Mouse (Mus musculus): ENCODE data around the gene Gcc2. TPM values are rescaled to one million over a fixed set of nuclear protein-coding genes. Genes with fewer than 3 reads are reported as not detected.

Gene Gcc2
- 25.6 TPM for polyA plus RNA-seq (2014; fragmentation: Illumina TruSeq; extraction: RNeasy Lipid Tissue Mini Kit (QIAGEN cat#74804); ENCODE audit: low read depth, low replicate concordance)

GRCm38 (mm10) chr10:58255213-58255892 lies at the start of gene Gcc2:
TSS of gene Gcc2 (plus strand) at chr10:58255497.

GRCm38 (mm10) chr10:58224827-58225785 lies 30.2 kb upstream of the Gcc2 start, which contains the start of gene AW822073:
TSS of gene AW822073 (minus strand) at chr10:58224930.

GRCm38 (mm10) chr10:58232641-58232969 lies 22.7 kb upstream of the Gcc2 start, which contains the start of gene Duxf3:
TSS of gene Duxf3 (minus strand) at chr10:58232675.

GRCm38 (mm10) chr10:58236613-58237012 lies 18.7 kb upstream of the Gcc2 start, which contains the start of gene Gm4981:
TSS of gene Gm4981 (minus strand) at chr10:58236701.

GRCm38 (mm10) chr10:58323028-58323991 lies 68.0 kb downstream of the Gcc2 start, which contains the start of gene Lims1:
TSS of gene Lims1 (plus strand) at chr10:58323466.

Other genes with a start within 250 kb of the Gcc2 start
- gene AW822073, start 30.6 kb upstream of the Gcc2 start, polyA plus RNA-seq (2014; fragmentation: Illumina TruSeq; extraction: RNeasy Lipid Tissue Mini Kit (QIAGEN cat#74804); ENCODE audit: low read depth, low replicate concordance): not detected
- gene Duxf3, start 22.8 kb upstream of the Gcc2 start, polyA plus RNA-seq (2014; fragmentation: Illumina TruSeq; extraction: RNeasy Lipid Tissue Mini Kit (QIAGEN cat#74804); ENCODE audit: low read depth, low replicate concordance): not detected
- gene Gm4981, start 18.8 kb upstream of the Gcc2 start, polyA plus RNA-seq (2014; fragmentation: Illumina TruSeq; extraction: RNeasy Lipid Tissue Mini Kit (QIAGEN cat#74804); ENCODE audit: low read depth, low replicate concordance): not detected
- gene Lims1, start 68.0 kb downstream of the Gcc2 start, polyA plus RNA-seq (2014; fragmentation: Illumina TruSeq; extraction: RNeasy Lipid Tissue Mini Kit (QIAGEN cat#74804); ENCODE audit: low read depth, low replicate concordance): 20.8 TPM
- gene Ranbp2, start 191.4 kb downstream of the Gcc2 start, polyA plus RNA-seq (2014; fragmentation: Illumina TruSeq; extraction: RNeasy Lipid Tissue Mini Kit (QIAGEN cat#74804); ENCODE audit: low read depth, low replicate concordance): 51.1 TPM
- gene Ccdc138, start 242.5 kb downstream of the Gcc2 start, polyA plus RNA-seq (2014; fragmentation: Illumina TruSeq; extraction: RNeasy Lipid Tissue Mini Kit (QIAGEN cat#74804); ENCODE audit: low read depth, low replicate concordance): 6.2 TPM

All from liver, adult 10 weeks (tissue).